Mouse (Mus musculus): ENCODE measurements at regions not wholly inside any gene's neighbourhood (a gene's known extent, or its start where the extent isn't known, plus 50 kb on each side); places are given as distances from the start of the nearest gene placed in this dataset.
"Not testable (repeated sequence)": the region's sequence is repeated elsewhere in the genome, so short reads cannot be mapped to it uniquely, and the experiment has no call there.

DNA sequence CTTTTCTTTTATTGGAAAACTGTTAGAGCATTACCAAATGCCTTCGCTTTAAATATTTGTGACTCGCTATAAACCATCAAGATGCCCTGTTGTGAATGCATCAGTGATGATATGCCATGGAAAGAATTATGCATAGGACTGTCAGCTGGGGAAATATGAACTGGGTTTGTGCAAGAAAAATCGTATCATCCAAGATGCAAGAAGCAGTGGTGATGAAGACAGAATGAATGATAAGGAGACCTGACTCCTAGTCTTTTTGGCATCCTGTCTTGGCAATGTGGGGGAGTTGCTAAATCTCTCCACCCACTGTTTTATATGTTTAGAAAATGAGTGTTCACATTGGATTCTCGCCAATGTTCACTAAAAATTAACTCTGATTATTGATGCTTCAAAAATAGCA lies 963.4 kb downstream of the Adgrl3 start:
- no peaks in the 10 kb centered on the region for H3K4me1 ChIP-seq (replicated peaks; ENCODE audit: control insufficient read depth, insufficient read depth, low read length)
- H3K27ac ChIP-seq (ENCODE audit: low read length) = no peak overlapping the region
- 64% methylated on average over 4 of the region's 4 CpGs for WGBS
- H3K9me3 ChIP-seq (ENCODE audit: control insufficient read depth, low read length) = no peaks in the 10 kb centered on the region
- H3K4me2 ChIP-seq (ENCODE audit: low read depth, low read length) = no peak overlapping the region
- ATAC-seq (ENCODE audit: low read depth) = no peak
- H3K4me3 ChIP-seq (ENCODE audit: low read length) = no peak overlapping the region
- H3K36me3 ChIP-seq (ENCODE audit: control insufficient read depth, insufficient read depth, low read length) = no peaks in the 10 kb centered on the region
- H3K9ac ChIP-seq (ENCODE audit: low read length) = no peak overlapping the region
- H3K27me3 ChIP-seq (ENCODE audit: control insufficient read depth, insufficient read depth, low read depth, low read length) = no peaks in the 10 kb centered on the region

DNA sequence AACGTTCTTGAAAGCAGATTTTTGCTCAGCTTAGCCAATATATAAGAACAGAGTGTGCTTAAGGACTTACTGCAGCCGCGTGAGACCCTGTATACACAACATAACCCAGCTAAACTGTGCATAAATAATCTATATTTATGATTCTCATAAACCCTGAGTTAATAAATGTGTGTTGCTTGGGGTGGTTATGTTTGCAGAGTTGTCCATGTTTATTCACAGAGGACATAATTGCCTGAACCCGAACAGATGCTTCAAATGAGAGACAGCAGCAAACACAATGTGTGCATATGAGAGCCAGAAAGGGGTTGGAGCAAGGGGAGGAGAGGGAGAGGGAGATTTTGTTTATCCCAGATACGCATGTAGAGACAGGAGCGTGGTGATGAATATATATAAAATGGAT lies 968.1 kb downstream of the Adgrl3 start:
- no peak for ATAC-seq (ENCODE audit: low read depth)
- WGBS = 49% methylated on average over 6 of the region's 6 CpGs
- H3K9me3 ChIP-seq (ENCODE audit: control insufficient read depth, low read length) = no peaks in the 10 kb centered on the region
- no peak overlapping the region for H3K4me3 ChIP-seq (ENCODE audit: low read length)
- H3K4me1 ChIP-seq (replicated peaks; ENCODE audit: control insufficient read depth, insufficient read depth, low read length) = no peaks in the 10 kb centered on the region
- no peaks in the 10 kb centered on the region for H3K27me3 ChIP-seq (ENCODE audit: control insufficient read depth, insufficient read depth, low read depth, low read length)
- no peak overlapping the region for H3K4me2 ChIP-seq (ENCODE audit: low read depth, low read length)
- H3K27ac ChIP-seq (ENCODE audit: low read length) = no peak overlapping the region
- no peak overlapping the region for H3K9ac ChIP-seq (ENCODE audit: low read length)
- no peaks in the 10 kb centered on the region for H3K36me3 ChIP-seq (ENCODE audit: control insufficient read depth, insufficient read depth, low read length)

DNA sequence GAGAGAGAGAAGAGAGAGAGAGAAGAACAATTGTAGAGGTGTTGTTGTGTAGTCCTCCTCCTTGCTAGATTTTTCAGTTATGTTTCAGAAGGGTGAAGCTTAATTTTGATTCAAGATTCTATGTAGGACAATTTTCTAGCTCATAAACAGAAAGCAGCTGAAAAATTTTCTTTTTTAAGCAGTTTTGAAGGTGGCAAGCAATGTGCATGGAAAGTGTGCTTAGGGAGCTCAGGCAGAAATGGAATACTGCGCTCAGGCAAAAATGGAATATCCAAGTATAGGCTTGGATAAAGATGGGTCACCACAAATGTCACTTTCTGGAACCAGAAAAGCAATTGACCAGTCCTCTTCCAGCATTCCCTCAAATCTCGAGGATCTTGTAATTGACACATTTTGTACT lies 988.0 kb downstream of the Adgrl3 start:
- no peak for ATAC-seq (ENCODE audit: low read depth)
- 87% methylated on average over 2 of the region's 2 CpGs for WGBS
- H3K4me3 ChIP-seq (ENCODE audit: low read length) = no peak overlapping the region

DNA sequence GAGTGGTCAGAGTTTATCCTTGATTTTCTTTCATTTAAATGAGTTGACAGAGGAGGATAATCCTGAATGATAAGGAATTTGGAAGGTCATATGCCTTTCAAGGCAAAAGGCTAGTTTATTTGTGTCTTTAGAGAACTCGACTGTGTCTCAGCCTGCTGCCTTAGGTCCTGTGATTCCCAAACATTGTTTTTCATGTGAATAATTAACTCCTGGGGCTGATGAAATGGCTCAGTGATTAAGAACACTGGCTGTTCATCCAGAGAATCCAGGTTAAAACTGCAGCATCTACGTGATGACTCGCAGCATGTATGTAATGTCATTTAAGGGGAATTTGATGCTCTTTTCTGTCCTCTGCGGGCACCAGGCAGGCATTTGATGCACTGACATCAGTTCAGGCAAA lies 1004.2 kb downstream of the Adgrl3 start:
- Histone ChIP-seq H3K4me3 (ENCODE audit: low read length) (no peak overlapping the region), H3K36me3 (ENCODE audit: control insufficient read depth, insufficient read depth, low read length) (no peaks in the 10 kb centered on the region), H3K27ac (ENCODE audit: low read length) (no peak overlapping the region), H3K4me1 (replicated peaks; ENCODE audit: control insufficient read depth, insufficient read depth, low read length) (no peaks in the 10 kb centered on the region), H3K9me3 (ENCODE audit: control insufficient read depth, low read length) (no peaks in the 10 kb centered on the region), H3K9ac (ENCODE audit: low read length) (no peak overlapping the region), H3K27me3 (ENCODE audit: control insufficient read depth, insufficient read depth, low read depth, low read length) (no peaks in the 10 kb centered on the region), H3K4me2 (ENCODE audit: low read depth, low read length) (no peak overlapping the region)
- no peak for ATAC-seq (ENCODE audit: low read depth)
- WGBS = 58% methylated on average over 4 of the region's 4 CpGs

More for the DNA sequence above, 988.0 kb downstream of the Adgrl3 start:
- no peaks in the 10 kb centered on the region for H3K27me3 ChIP-seq (ENCODE audit: control insufficient read depth, insufficient read depth, low read depth, low read length)
- H3K27ac ChIP-seq (ENCODE audit: low read length) = no peak overlapping the region
- no peaks in the 10 kb centered on the region for H3K36me3 ChIP-seq (ENCODE audit: control insufficient read depth, insufficient read depth, low read length)
- H3K4me1 ChIP-seq (replicated peaks; ENCODE audit: control insufficient read depth, insufficient read depth, low read length) = no peaks in the 10 kb centered on the region
- H3K9ac ChIP-seq (ENCODE audit: low read length) = no peak overlapping the region
- H3K4me2 ChIP-seq (ENCODE audit: low read depth, low read length) = no peak overlapping the region
- H3K9me3 ChIP-seq (ENCODE audit: control insufficient read depth, low read length) = no peaks in the 10 kb centered on the region

DNA sequence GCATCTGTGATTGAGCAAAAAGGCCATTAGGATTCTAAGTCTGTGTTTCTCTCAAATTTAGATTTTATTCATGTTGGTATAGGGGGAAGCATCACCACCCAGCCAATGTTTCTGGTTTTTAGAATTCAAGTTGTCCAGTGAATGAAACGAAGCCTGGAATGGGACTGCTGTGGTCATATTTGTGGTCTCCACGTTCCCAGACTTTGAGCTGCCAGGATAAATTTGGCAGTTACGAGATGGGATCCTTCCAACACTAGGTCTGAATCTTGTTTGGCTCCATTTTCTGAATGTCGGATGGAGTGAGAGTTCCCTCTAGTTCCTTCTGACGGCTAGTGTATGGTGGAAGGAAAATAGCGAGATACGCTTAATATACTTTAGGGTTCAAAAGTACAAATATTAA lies 1014.8 kb downstream of the Adgrl3 start:
- Histone ChIP-seq H3K4me2 (ENCODE audit: low read depth, low read length) (no peak overlapping the region), H3K27ac (ENCODE audit: low read length) (no peak overlapping the region), H3K4me3 (ENCODE audit: low read length) (no peak overlapping the region), H3K9ac (ENCODE audit: low read length) (no peak overlapping the region), H3K27me3 (ENCODE audit: control insufficient read depth, insufficient read depth, low read depth, low read length) (no peaks in the 10 kb centered on the region), H3K36me3 (ENCODE audit: control insufficient read depth, insufficient read depth, low read length) (no peaks in the 10 kb centered on the region), H3K9me3 (ENCODE audit: control insufficient read depth, low read length) (no peaks in the 10 kb centered on the region), H3K4me1 (replicated peaks; ENCODE audit: control insufficient read depth, insufficient read depth, low read length) (no peaks in the 10 kb centered on the region)
- 61% methylated on average over 7 of the region's 7 CpGs for WGBS
- ATAC-seq (ENCODE audit: low read depth) = peak; percentile 15; the same call in 1 of the 2 replicates

DNA sequence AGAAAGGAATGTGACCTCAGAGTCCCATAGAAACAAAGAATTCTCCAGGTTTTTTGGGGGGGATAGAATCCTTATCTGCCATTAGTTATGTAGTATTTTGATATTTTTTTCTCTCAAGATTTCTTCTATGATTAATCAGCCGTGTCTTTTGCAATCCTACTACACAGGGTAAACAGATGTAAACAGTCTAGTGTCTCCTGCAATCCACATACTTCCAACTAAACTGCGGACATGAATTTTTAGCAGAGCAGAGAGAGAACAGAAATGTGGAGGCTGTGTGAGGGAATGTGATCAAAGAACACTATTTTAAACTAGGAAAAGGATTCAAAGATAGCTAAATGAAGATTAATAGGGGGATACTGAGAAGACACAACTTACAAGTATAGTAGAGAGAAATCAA lies 1026.2 kb downstream of the Adgrl3 start:
- Histone ChIP-seq H3K9me3 (ENCODE audit: control insufficient read depth, low read length) (no peaks in the 10 kb centered on the region), H3K27ac (ENCODE audit: low read length) (no peak overlapping the region), H3K27me3 (ENCODE audit: control insufficient read depth, insufficient read depth, low read depth, low read length) (no peaks in the 10 kb centered on the region), H3K4me2 (ENCODE audit: low read depth, low read length) (no peak overlapping the region), H3K4me1 (replicated peaks; ENCODE audit: control insufficient read depth, insufficient read depth, low read length) (no peaks in the 10 kb centered on the region), H3K4me3 (ENCODE audit: low read length) (no peak overlapping the region), H3K36me3 (ENCODE audit: control insufficient read depth, insufficient read depth, low read length) (no peaks in the 10 kb centered on the region), H3K9ac (ENCODE audit: low read length) (no peak overlapping the region)
- WGBS = 29% methylated on average over 2 of the region's 2 CpGs
- ATAC-seq (ENCODE audit: low read depth) = peak; percentile 85

DNA sequence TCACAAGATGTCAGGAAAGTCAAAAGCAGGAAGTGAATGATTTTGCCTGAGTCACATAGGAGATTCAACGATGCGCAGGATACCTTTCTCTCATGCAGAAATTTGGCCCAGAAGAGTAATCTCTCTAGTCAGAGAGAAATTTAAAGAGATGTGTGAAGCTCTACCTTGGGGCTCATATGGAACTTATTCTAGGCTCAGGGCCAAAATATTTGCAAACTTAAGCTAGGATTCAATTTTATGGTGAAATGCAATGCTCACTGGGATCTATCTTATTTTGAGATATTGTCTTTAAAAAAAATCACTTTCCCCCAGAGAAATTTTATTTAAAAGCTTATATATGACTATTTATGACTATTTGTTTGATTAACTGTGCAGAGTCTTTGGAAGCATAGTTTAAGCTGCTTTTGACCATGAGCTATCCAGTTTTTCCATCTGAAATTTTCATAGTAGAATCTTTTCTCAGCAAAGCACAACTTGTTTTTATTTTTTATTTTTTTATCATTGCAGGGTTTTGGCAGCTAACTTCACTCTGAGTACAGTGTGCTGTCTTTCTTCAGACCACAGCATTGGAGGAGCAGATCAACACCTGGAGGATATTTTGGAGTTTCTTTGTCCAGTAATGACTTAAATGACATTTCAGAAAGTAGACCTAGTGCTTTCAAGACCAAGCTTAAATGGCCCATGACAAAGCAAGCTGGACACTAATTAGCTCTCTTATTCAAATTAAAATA lies 1039.3 kb downstream of the Adgrl3 start:
- Histone ChIP-seq H3K4me3 (ENCODE audit: low read length) (no peak overlapping the region), H3K36me3 (ENCODE audit: control insufficient read depth, insufficient read depth, low read length) (no peaks in the 10 kb centered on the region), H3K9ac (ENCODE audit: low read length) (no peak overlapping the region), H3K4me1 (replicated peaks; ENCODE audit: control insufficient read depth, insufficient read depth, low read length) (no peaks in the 10 kb centered on the region), H3K9me3 (ENCODE audit: control insufficient read depth, low read length) (no peaks in the 10 kb centered on the region), H3K27me3 (ENCODE audit: control insufficient read depth, insufficient read depth, low read depth, low read length) (no peaks in the 10 kb centered on the region), H3K4me2 (ENCODE audit: low read depth, low read length) (no peak overlapping the region), H3K27ac (ENCODE audit: low read length) (no peak overlapping the region)
- ATAC-seq (ENCODE audit: low read depth) = no peak
- 83% methylated on average over 2 of the region's 2 CpGs for WGBS

DNA sequence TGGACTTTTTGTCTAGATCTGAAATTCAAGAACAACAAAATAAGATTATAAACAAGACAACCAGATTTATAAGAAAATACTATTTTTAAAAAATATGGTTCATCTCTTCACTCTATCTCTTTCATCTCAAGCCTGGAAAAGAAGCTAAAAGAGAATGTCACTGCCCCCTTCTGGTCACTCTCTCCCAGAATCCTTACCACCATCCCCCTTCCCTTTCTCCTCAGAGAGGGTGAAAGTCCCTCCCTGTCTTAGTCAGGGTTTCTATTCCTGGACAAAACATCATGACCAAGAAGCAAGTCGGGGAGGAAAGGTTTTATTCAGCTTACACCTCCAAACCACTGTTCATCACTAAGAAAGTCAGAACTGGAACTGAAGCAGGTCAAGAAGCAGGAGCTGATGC lies 1040.7 kb downstream of the Adgrl3 start:
- Histone ChIP-seq H3K4me3 (ENCODE audit: low read length) (no peak overlapping the region), H3K27ac (ENCODE audit: low read length) (no peak overlapping the region), H3K36me3 (ENCODE audit: control insufficient read depth, insufficient read depth, low read length) (no peaks in the 10 kb centered on the region), H3K4me2 (ENCODE audit: low read depth, low read length) (no peak overlapping the region), H3K9me3 (ENCODE audit: control insufficient read depth, low read length) (no peaks in the 10 kb centered on the region), H3K9ac (ENCODE audit: low read length) (no peak overlapping the region), H3K27me3 (ENCODE audit: control insufficient read depth, insufficient read depth, low read depth, low read length) (no peaks in the 10 kb centered on the region), H3K4me1 (replicated peaks; ENCODE audit: control insufficient read depth, insufficient read depth, low read length) (no peaks in the 10 kb centered on the region)
- no peak for ATAC-seq (ENCODE audit: low read depth)
- 28% methylated on average over 1 of the region's 1 CpGs for WGBS

DNA sequence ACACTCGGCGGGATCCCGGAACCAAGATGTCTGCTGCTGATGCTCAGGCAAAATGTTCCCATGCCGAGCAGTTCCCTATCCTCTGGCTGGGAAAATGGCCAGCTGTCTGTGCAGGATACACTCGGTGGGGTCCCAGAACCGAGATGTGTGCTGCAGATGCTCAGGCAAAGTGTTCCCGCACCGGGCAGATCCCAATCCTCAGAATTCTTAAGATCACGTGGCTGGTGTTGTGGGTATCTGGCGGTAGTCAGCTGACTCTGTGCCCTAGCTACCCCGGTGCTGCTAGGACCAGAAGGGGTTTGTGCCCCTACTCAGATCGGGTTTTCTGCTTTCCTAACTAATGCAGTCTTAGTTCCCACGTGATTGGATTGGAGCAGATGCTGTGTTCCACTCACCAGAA lies 1049.3 kb downstream of the Adgrl3 start:
- H3K4me3 ChIP-seq (ENCODE audit: low read length); H3K27ac ChIP-seq (ENCODE audit: low read length); H3K9ac ChIP-seq (ENCODE audit: low read length); H3K4me2 ChIP-seq (ENCODE audit: low read depth, low read length); ATAC-seq (ENCODE audit: low read depth); H3K36me3 ChIP-seq (ENCODE audit: control insufficient read depth, insufficient read depth, low read length); H3K4me1 ChIP-seq (replicated peaks; ENCODE audit: control insufficient read depth, insufficient read depth, low read length); H3K27me3 ChIP-seq (ENCODE audit: control insufficient read depth, insufficient read depth, low read depth, low read length); H3K9me3 ChIP-seq (ENCODE audit: control insufficient read depth, low read length): not testable (repeated sequence)
- WGBS = 85% methylated on average over 13 of the region's 13 CpGs

DNA sequence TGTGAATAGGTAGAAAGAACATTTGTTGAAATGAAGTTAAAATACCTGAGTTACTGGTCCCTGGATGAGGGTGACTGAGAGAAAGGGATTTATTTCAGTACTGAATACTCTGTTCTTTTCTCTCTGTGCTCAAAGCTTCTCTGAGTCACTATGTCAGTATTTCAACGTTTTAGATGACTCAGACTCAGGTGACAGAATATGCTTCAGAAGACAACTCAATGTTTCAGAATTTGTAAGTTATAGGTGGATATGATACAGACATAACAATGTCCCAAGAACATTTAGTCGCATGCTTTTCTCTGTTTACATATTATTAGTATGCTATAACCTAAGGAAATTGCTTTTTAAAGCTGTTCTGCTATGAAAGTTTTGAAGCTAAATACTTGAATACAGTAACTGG lies 1069.5 kb downstream of the Adgrl3 start:
- H3K9ac ChIP-seq (ENCODE audit: low read length) = no peak overlapping the region
- H3K27me3 ChIP-seq (ENCODE audit: control insufficient read depth, insufficient read depth, low read depth, low read length) = no peaks in the 10 kb centered on the region

More for the DNA sequence above, 1069.5 kb downstream of the Adgrl3 start:
- Histone ChIP-seq H3K27ac (ENCODE audit: low read length) (no peak overlapping the region), H3K4me3 (ENCODE audit: low read length) (no peak overlapping the region), H3K4me1 (replicated peaks; ENCODE audit: control insufficient read depth, insufficient read depth, low read length) (no peaks in the 10 kb centered on the region), H3K4me2 (ENCODE audit: low read depth, low read length) (no peak overlapping the region), H3K9me3 (ENCODE audit: control insufficient read depth, low read length) (no peaks in the 10 kb centered on the region), H3K36me3 (ENCODE audit: control insufficient read depth, insufficient read depth, low read length) (no peaks in the 10 kb centered on the region)
- WGBS = 65% methylated on average over 2 of the region's 2 CpGs
- no peak for ATAC-seq (ENCODE audit: low read depth)
